Mouse (Mus musculus) CD4-positive helper T cell, adult 2 months (primary cell): Measurements from ENCODE around the gene Vstm5.

Experiments used
- DNase-seq: peaks from one replicate; pipeline ENCODE4 v3.0.0-alpha.2; 2012; ENCODE audit warnings: low read depth, missing footprints, low spot score

The Vstm5 gene

DNA sequence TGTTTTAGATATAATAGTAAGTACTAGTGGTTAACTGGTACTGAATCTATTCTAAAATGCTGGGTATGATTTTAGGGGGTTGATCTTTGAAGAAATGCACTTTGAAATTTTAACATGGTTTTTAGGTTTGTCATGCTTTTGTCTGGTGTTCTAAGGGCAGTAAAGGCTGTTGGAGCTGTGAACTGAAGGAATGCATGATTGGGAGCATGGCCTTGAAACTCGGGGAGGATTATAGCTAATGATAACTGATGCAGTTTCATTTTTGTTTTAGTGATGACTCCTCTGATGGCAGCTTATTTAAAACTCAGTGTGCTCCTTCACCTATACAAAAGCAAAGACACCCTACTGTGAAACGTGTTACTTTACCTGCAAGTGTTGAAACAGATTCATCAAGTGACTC, 69.4 kb downstream of the Vstm5 start:
- no peak for DNase-seq
